Mouse (Mus musculus) erythroblast, embryonic 14.5 days (primary cell): ENCODE measurements around the gene Bach2. TPM values are rescaled to one million over a fixed set of nuclear protein-coding genes. Genes with fewer than 3 reads are reported as not detected.

Experiments
- H3K27me3 ChIP-seq: 2 replicates; pipeline ENCODE4 v1.6.1; 2012; ENCODE audit warnings: inconsistent platforms; ENCODE audit not compliant: control insufficient read depth
- H3K36me3 ChIP-seq: 2 replicates; pipeline ENCODE4 v1.6.1; 2012; ENCODE audit warnings: mild to moderate bottlenecking, inconsistent platforms; ENCODE audit not compliant: control insufficient read depth
- H3K4me1 ChIP-seq: 2 replicates; pipeline ENCODE4 v1.6.1; 2012; ENCODE audit warnings: inconsistent platforms; ENCODE audit not compliant: control insufficient read depth
- H3K4me3 ChIP-seq: replicated peaks from 2 replicates; pipeline ENCODE3; 2012; ENCODE audit warnings: moderate library complexity, mild to moderate bottlenecking, inconsistent platforms
- H3K9me3 ChIP-seq: 2 replicates; pipeline ENCODE4 v1.6.1; 2012; ENCODE audit warnings: low read length, inconsistent platforms, mixed read lengths; ENCODE audit not compliant: control insufficient read depth
- GATA1 ChIP-seq: IDR thresholded peaks from 2 replicates; pipeline ENCODE4 v1.6.1; 2012; ENCODE audit warnings: low read length, inconsistent platforms, mixed read lengths
- TAL1 ChIP-seq: IDR thresholded peaks from 3 replicates; pipeline ENCODE4 v1.6.1; 2012; ENCODE audit warnings: low read length, inconsistent platforms, mixed read lengths
- polyA plus RNA-seq: library from polyadenylated mRNA; stranded (reverse); fragments of >175 nt; gene quantifications from 2 replicates; pipeline ENCODE4 v1.2.3, GENCODE M21; 2012

The Bach2 gene
- polyA plus RNA-seq, 1 experiment, result 0.02 TPM

GRCm38 (mm10) chr4:32291406-32291805 lies 52.8 kb downstream of the Bach2 start:
- Histone ChIP-seq H3K27me3 (no peaks in the 10 kb centered on the region), H3K4me3 (no peak overlapping the region), H3K4me1 (peaks cover 3% of the 10 kb centered on the region; the same call in 1 of the 2 replicates), H3K36me3 (no peaks in the 10 kb centered on the region), H3K9me3 (no peaks in the 10 kb centered on the region)
- TF ChIP-seq TAL1 (no peak), GATA1 (no peak)

GRCm38 (mm10) chr4:32293686-32294265 lies 55.2 kb downstream of the Bach2 start:
- Histone ChIP-seq H3K9me3 (no peaks in the 10 kb centered on the region), H3K4me3 (no peak overlapping the region), H3K27me3 (no peaks in the 10 kb centered on the region), H3K36me3 (no peaks in the 10 kb centered on the region), H3K4me1 (peaks cover 3% of the 10 kb centered on the region; the same call in 1 of the 2 replicates)
- TF ChIP-seq GATA1 (no peak), TAL1 (no peak)

GRCm38 (mm10) chr4:32297071-32297671 lies 58.6 kb downstream of the Bach2 start:
- TF ChIP-seq TAL1 (no peak), GATA1 (no peak)
- H3K4me3 ChIP-seq, result no peak overlapping the region
- no peaks in the 10 kb centered on the region for H3K4me1 ChIP-seq
- H3K27me3 ChIP-seq, result no peaks in the 10 kb centered on the region
- no peaks in the 10 kb centered on the region for H3K36me3 ChIP-seq
- H3K9me3 ChIP-seq, result no peaks in the 10 kb centered on the region

DNA sequence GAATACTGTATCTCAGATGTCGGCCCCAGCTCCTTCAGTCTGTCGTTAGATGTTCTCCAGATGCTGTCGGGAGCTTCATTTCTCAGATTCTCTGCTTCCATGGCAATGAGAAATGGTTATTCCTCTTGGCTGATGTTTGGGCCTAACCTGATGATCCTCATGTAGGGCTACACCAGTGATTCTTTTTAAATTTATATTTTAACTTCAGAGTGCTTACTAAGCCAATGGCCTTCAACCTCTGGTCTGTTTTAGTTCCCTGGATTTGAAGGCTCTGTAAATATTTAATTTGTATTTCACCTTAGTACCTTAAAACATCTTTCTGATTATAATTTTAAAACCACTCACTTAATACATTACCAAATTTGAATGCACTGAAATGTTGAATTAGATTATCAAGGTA lies 60.6 kb downstream of the Bach2 start:
- Histone ChIP-seq H3K27me3 (no peaks in the 10 kb centered on the region), H3K4me3 (no peak overlapping the region), H3K36me3 (no peaks in the 10 kb centered on the region), H3K9me3 (no peaks in the 10 kb centered on the region), H3K4me1 (no peaks in the 10 kb centered on the region)
- TF ChIP-seq GATA1 (no peak), TAL1 (no peak)

- no peak for TF ChIP-seq TAL1
- Histone ChIP-seq H3K9me3 (no peaks in the 10 kb centered on the region), H3K4me3 (no peak overlapping the region), H3K27me3 (no peaks in the 10 kb centered on the region), H3K36me3 (no peaks in the 10 kb centered on the region), H3K4me1 (no peaks in the 10 kb centered on the region)
Measured at GRCm38 (mm10) chr4:32299970-32300369, 61.4 kb downstream of the Bach2 start.

DNA sequence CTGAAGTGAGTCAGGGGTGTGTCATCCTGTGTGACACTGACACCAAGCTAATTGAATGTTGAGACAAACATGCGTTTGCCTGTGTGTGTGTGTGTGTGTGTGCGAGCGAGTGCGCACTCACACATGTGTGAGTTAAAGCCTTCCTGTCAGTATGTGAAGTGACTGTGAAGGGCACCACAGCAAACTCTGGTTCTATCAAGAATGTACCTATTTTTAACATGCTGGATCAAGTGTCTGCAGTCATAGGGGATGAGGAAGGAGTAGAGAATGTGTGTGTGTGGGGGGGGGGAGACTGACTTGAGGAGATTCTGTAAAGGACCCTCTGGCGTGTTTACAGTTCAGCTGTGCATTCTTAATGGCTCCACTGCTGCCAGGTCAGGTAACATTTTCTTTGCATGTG lies 64.1 kb downstream of the Bach2 start:
- no peaks in the 10 kb centered on the region for H3K36me3 ChIP-seq
- no peaks in the 10 kb centered on the region for H3K9me3 ChIP-seq
- H3K4me3 ChIP-seq, result no peak overlapping the region
- no peaks in the 10 kb centered on the region for H3K27me3 ChIP-seq
- no peak for TF ChIP-seq TAL1
- no peak for TF ChIP-seq GATA1
- H3K4me1 ChIP-seq, result no peaks in the 10 kb centered on the region

- Histone ChIP-seq H3K27me3 (no peaks in the 10 kb centered on the region), H3K4me3 (no peak overlapping the region), H3K9me3 (no peaks in the 10 kb centered on the region), H3K4me1 (no peaks in the 10 kb centered on the region), H3K36me3 (no peaks in the 10 kb centered on the region)
- TF ChIP-seq TAL1 (no peak), GATA1 (no peak)
Measured at GRCm38 (mm10) chr4:32303076-32303475, 64.5 kb downstream of the Bach2 start.

DNA sequence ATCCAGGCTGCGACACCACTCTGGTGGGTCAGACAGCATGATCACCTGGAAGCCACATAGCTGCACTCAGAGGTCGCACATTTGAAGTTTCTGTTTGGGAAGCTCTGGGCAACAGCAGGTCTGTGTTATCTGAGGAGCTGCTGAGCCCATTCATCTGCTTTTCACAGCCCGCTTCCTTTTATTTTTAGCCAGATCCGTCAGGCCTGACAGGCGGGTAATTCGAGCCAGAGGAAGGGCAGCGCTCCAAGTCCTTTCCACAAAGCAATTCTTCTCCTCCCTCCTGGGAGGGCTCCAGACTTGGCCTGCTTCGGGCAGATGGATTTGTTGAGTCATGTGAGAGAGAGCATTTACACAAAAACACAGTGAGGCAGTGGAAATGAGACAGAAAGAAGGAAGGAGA lies 65.1 kb downstream of the Bach2 start:
- Histone ChIP-seq H3K4me1 (no peaks in the 10 kb centered on the region), H3K36me3 (no peaks in the 10 kb centered on the region), H3K4me3 (no peak overlapping the region), H3K9me3 (no peaks in the 10 kb centered on the region), H3K27me3 (no peaks in the 10 kb centered on the region)
- no peak for TF ChIP-seq GATA1
- no peak for TF ChIP-seq TAL1

- Histone ChIP-seq H3K27me3 (no peaks in the 10 kb centered on the region), H3K9me3 (no peaks in the 10 kb centered on the region), H3K4me3 (no peak overlapping the region), H3K36me3 (no peaks in the 10 kb centered on the region), H3K4me1 (no peaks in the 10 kb centered on the region)
- TF ChIP-seq TAL1 (no peak), GATA1 (no peak)
Measured at GRCm38 (mm10) chr4:32304221-32304703, 65.7 kb downstream of the Bach2 start.
